Mouse (Mus musculus): ENCODE results near the gene Hist2h3b. TPM values are rescaled to one million over a fixed set of nuclear protein-coding genes. Genes with fewer than 3 reads are reported as not detected.
"Not testable (repeated sequence)": the region's sequence is repeated elsewhere in the genome, so short reads cannot be mapped to it uniquely, and the experiment has no call there.

The Hist2h3b gene
- 47.8 and 48.8 TPM in 2 replicates for polyA plus RNA-seq (2015; fragmentation: Nextera tagmentation; extraction: Ambion mirVana)

- H3K4me1 ChIP-seq (replicated peaks): peaks cover 32% of the 10 kb centered on the region
- peak; percentile 57 for ATAC-seq
- peak within 1 kb of the TSS; percentile 77 for H3K4me2 ChIP-seq (replicated peaks)
- 24% methylated on average over 30 of the region's 30 CpGs for WGBS
- H3K27me3 ChIP-seq: no peaks in the 10 kb centered on the region
- H3K36me3 ChIP-seq: no peaks in the 10 kb centered on the region
- no peaks in the 10 kb centered on the region for H3K9me3 ChIP-seq
- peak within 1 kb of the TSS; percentile 93 for H3K27ac ChIP-seq
- peak within 1 kb of the TSS; percentile 67 for H3K9ac ChIP-seq (replicated peaks)
- H3K4me3 ChIP-seq (replicated peaks): peak within 1 kb of the TSS; percentile 50
Measured at GRCm38 (mm10) chr3:96268051-96268775, at the start of gene Hist2h3b. Hist2h3b (plus strand) TSS chr3:96268654.

GRCm38 (mm10) chr3:96219191-96219641 is 49.2 kb upstream of the Hist2h3b start:
- peak overlapping the region; percentile 96 for H3K27ac ChIP-seq
- no peaks in the 10 kb centered on the region for H3K9me3 ChIP-seq
- H3K4me3 ChIP-seq (replicated peaks): peak overlapping the region; percentile 67
- peak; percentile 32 for ATAC-seq
- peaks cover 37% of the 10 kb centered on the region for H3K4me1 ChIP-seq (replicated peaks)
- no peaks in the 10 kb centered on the region for H3K36me3 ChIP-seq
- H3K27me3 ChIP-seq: peaks cover 9% of the 10 kb centered on the region; the same call in 1 of the 2 replicates
- H3K4me2 ChIP-seq (replicated peaks): peak overlapping the region; percentile 86
- H3K9ac ChIP-seq (replicated peaks): peak overlapping the region; percentile 70
- WGBS: 0% methylated on average over 12 of the region's 12 CpGs

- H3K9me3 ChIP-seq: no peaks in the 10 kb centered on the region
Measured at GRCm38 (mm10) chr3:96219661-96220130, 48.8 kb upstream of the Hist2h3b start, which contains the start of the genes Bola1 and Hist2h2ab. Bola1 (minus strand) TSS chr3:96219709. Hist2h2ab (plus strand) TSS chr3:96219865.

GRCm38 (mm10) chr3:96220131-96220764 is 48.2 kb upstream of the Hist2h3b start:
- peaks cover 43% of the 10 kb centered on the region for H3K4me1 ChIP-seq (replicated peaks)
- peak overlapping the region; percentile 82 for H3K9ac ChIP-seq (replicated peaks)
- H3K27me3 ChIP-seq, H3K36me3 ChIP-seq, H3K9me3 ChIP-seq: not testable (repeated sequence)
- under 1% methylated on average over 34 of the region's 47 CpGs for WGBS
- peak overlapping the region; percentile 96 for H3K27ac ChIP-seq
- peak overlapping the region; percentile 67 for H3K4me3 ChIP-seq (replicated peaks)
- ATAC-seq: peak; percentile 18; the same call in 1 of the 2 replicates
- H3K4me2 ChIP-seq (replicated peaks): peak overlapping the region; percentile 86

More at GRCm38 (mm10) chr3:96219661-96220130, 48.8 kb upstream of the Hist2h3b start, which contains the start of the genes Bola1 and Hist2h2ab:
- WGBS: under 1% methylated on average over 37 of the region's 37 CpGs
- peak within 1 kb of the TSS; percentile 82 for H3K9ac ChIP-seq (replicated peaks)
- H3K27me3 ChIP-seq: peaks cover 9% of the 10 kb centered on the region; the same call in 1 of the 2 replicates
- no peaks in the 10 kb centered on the region for H3K36me3 ChIP-seq
- H3K4me1 ChIP-seq (replicated peaks): peaks cover 39% of the 10 kb centered on the region
- peak within 1 kb of the TSS; percentile 67 for H3K4me3 ChIP-seq (replicated peaks)
- peak; percentile 94 for ATAC-seq
- H3K27ac ChIP-seq: peak within 1 kb of the TSS; percentile 96
- H3K4me2 ChIP-seq (replicated peaks): peak within 1 kb of the TSS; percentile 86

GRCm38 (mm10) chr3:96220765-96221639 is 47.5 kb upstream of the Hist2h3b start, which contains the start of the genes Hist2h2ac and Hist2h2be:
Hist2h2ac (minus strand) TSS chr3:96220880.
Hist2h2be (plus strand) TSS chr3:96221119.
- no peaks in the 10 kb centered on the region for H3K36me3 ChIP-seq
- H3K27ac ChIP-seq: peak within 1 kb of the TSS; percentile 96
- peak within 1 kb of the TSS; percentile 82 for H3K9ac ChIP-seq (replicated peaks)
- H3K9me3 ChIP-seq: no peaks in the 10 kb centered on the region
- under 1% methylated on average over 43 of the region's 43 CpGs for WGBS
- H3K4me1 ChIP-seq (replicated peaks): peaks cover 48% of the 10 kb centered on the region
- peak; percentile 73 for ATAC-seq
- peak within 1 kb of the TSS; percentile 67 for H3K4me3 ChIP-seq (replicated peaks)
- H3K4me2 ChIP-seq (replicated peaks): peak within 1 kb of the TSS; percentile 86
- H3K27me3 ChIP-seq: 0 out of 2 replicates have a peak, but pooled peaks cover 4% of the 10 kb centered on the region

- H3K4me3 ChIP-seq (replicated peaks): peak overlapping the region; percentile 67
- WGBS: 13% methylated on average over 9 of the region's 9 CpGs
- H3K36me3 ChIP-seq: no peaks in the 10 kb centered on the region
- peaks cover 50% of the 10 kb centered on the region for H3K4me1 ChIP-seq (replicated peaks)
- 0 out of 2 replicates have a peak, but pooled peaks cover 4% of the 10 kb centered on the region for H3K27me3 ChIP-seq
- peak overlapping the region; percentile 96 for H3K27ac ChIP-seq
- ATAC-seq: no peak
- H3K9me3 ChIP-seq: no peaks in the 10 kb centered on the region
- H3K9ac ChIP-seq (replicated peaks): peak overlapping the region; percentile 82
- H3K4me2 ChIP-seq (replicated peaks): peak overlapping the region; percentile 86
Measured at GRCm38 (mm10) chr3:96221640-96222038, 46.8 kb upstream of the Hist2h3b start.

GRCm38 (mm10) chr3:96222774-96223173 is 45.7 kb upstream of the Hist2h3b start:
- Histone ChIP-seq H3K9ac (replicated peaks) (no peak overlapping the region), H3K9me3 (no peaks in the 10 kb centered on the region), H3K27ac (no peak overlapping the region), H3K4me2 (replicated peaks) (peak overlapping the region; percentile 13), H3K27me3 (no peaks in the 10 kb centered on the region), H3K36me3 (no peaks in the 10 kb centered on the region), H3K4me3 (replicated peaks) (no peak overlapping the region), H3K4me1 (replicated peaks) (peaks cover 50% of the 10 kb centered on the region)
- 86% methylated on average over 4 of the region's 4 CpGs for WGBS
- no peak for ATAC-seq

- Histone ChIP-seq H3K4me2 (replicated peaks) (no peak overlapping the region), H3K27me3 (no peaks in the 10 kb centered on the region), H3K27ac (no peak overlapping the region), H3K36me3 (no peaks in the 10 kb centered on the region), H3K9me3 (no peaks in the 10 kb centered on the region), H3K9ac (replicated peaks) (no peak overlapping the region), H3K4me3 (replicated peaks) (no peak overlapping the region), H3K4me1 (replicated peaks) (peaks cover 43% of the 10 kb centered on the region)
- no peak for ATAC-seq
- 10% methylated on average over 2 of the region's 2 CpGs for WGBS
Measured at GRCm38 (mm10) chr3:96225421-96225820, 43.0 kb upstream of the Hist2h3b start.

- no peak overlapping the region for H3K4me3 ChIP-seq (replicated peaks)
- H3K27me3 ChIP-seq: no peaks in the 10 kb centered on the region
- H3K9me3 ChIP-seq: no peaks in the 10 kb centered on the region
- 79% methylated on average over 8 of the region's 8 CpGs for WGBS
- no peaks in the 10 kb centered on the region for H3K36me3 ChIP-seq
- no peak overlapping the region for H3K27ac ChIP-seq
- H3K4me1 ChIP-seq (replicated peaks): peaks cover 32% of the 10 kb centered on the region
- ATAC-seq: no peak
- H3K9ac ChIP-seq (replicated peaks): no peak overlapping the region
- H3K4me2 ChIP-seq (replicated peaks): no peak overlapping the region
Measured at GRCm38 (mm10) chr3:96226695-96227648, 41.5 kb upstream of the Hist2h3b start.

- no peak overlapping the region for H3K27ac ChIP-seq
- no peak for ATAC-seq
- WGBS: 65% methylated on average over 2 of the region's 2 CpGs
Measured at GRCm38 (mm10) chr3:96228828-96229227, 39.6 kb upstream of the Hist2h3b start.

More at GRCm38 (mm10) chr3:96228828-96229227, 39.6 kb upstream of the Hist2h3b start:
- Histone ChIP-seq H3K4me3 (replicated peaks) (no peak overlapping the region), H3K9ac (replicated peaks) (no peak overlapping the region), H3K36me3 (no peaks in the 10 kb centered on the region), H3K9me3 (no peaks in the 10 kb centered on the region), H3K4me1 (replicated peaks) (peaks cover 16% of the 10 kb centered on the region; the same call in 1 of the 2 replicates), H3K27me3 (no peaks in the 10 kb centered on the region), H3K4me2 (replicated peaks) (no peak overlapping the region)
